Mouse (Mus musculus) liver, embryonic 16.5 days (tissue): ENCODE results near the gene Cym. TPM values are rescaled to one million over a fixed set of nuclear protein-coding genes. Genes with fewer than 3 reads are reported as not detected.

Experiments
- ATAC-seq: fragments of 200-750 bp; cut with Nextera tagmentation; 2 replicates; pipeline ENCODE4 v1.8.0; 2017; ENCODE audit warnings: low read depth, mild to moderate bottlenecking, moderate number of reproducible peaks, moderate library complexity
- H3K27ac ChIP-seq: fragments of 300-500 bp; sonication (generic); 2 replicates; pipeline ENCODE4 v1.5.1; 2014; ENCODE audit warnings: mild to moderate bottlenecking, low read length
- H3K27me3 ChIP-seq: fragments of 300-500 bp; sonication (generic); 2 replicates; pipeline ENCODE4 v1.6.1; 2014; ENCODE audit warnings: low read depth, low read length, mixed read lengths; ENCODE audit not compliant: control insufficient read depth, insufficient read depth
- H3K36me3 ChIP-seq: fragments of 300-500 bp; sonication (generic); 2 replicates; pipeline ENCODE4 v1.6.1; 2014; ENCODE audit warnings: mild to moderate bottlenecking; ENCODE audit not compliant: control insufficient read depth, insufficient read depth
- H3K4me1 ChIP-seq: fragments of 300-500 bp; sonication (generic); 2 replicates; pipeline ENCODE4 v1.6.1; 2014; ENCODE audit warnings: low read depth, low read length, mixed read lengths; ENCODE audit not compliant: control insufficient read depth
- H3K4me2 ChIP-seq: fragments of 300-500 bp; sonication (generic); 2 replicates; pipeline ENCODE4 v1.6.1; 2014; ENCODE audit warnings: low read depth, low read length, mixed read lengths
- H3K4me3 ChIP-seq: fragments of 300-500 bp; sonication (generic); 2 replicates; pipeline ENCODE4 v1.5.1; 2014; ENCODE audit warnings: low read depth, mild to moderate bottlenecking, low read length
- H3K9ac ChIP-seq: fragments of 300-500 bp; sonication (generic); 2 replicates; pipeline ENCODE4 v1.6.1; 2014; ENCODE audit warnings: low read depth, low read length
- H3K9me3 ChIP-seq: fragments of 300-500 bp; sonication (generic); replicated peaks from 2 replicates; pipeline ENCODE4 v1.6.1; 2016; ENCODE audit warnings: low read length; ENCODE audit not compliant: control insufficient read depth
- WGBS: fragments of 180-500 bp; shearing (Covaris S2); extraction: QIAGEN DNeasy Blood & Tissue Kit; methylation state at CpG from one replicate; pipeline ENCODE4 v1.1.7; 2014; ENCODE audit not compliant: insufficient replicate concordance; 5-methylcytosine and 5-hydroxymethylcytosine counted together
- polyA plus RNA-seq: library from polyadenylated mRNA; unstranded; fragments of >200 nt; fragmentation: Nextera tagmentation; extraction: Ambion mirVana; gene quantifications from 2 replicates; pipeline ENCODE4 v1.2.1, GENCODE M21; 2015

The Cym gene
- polyA plus RNA-seq, 1 experiment from 2014 or later = 7.3 TPM

DNA sequence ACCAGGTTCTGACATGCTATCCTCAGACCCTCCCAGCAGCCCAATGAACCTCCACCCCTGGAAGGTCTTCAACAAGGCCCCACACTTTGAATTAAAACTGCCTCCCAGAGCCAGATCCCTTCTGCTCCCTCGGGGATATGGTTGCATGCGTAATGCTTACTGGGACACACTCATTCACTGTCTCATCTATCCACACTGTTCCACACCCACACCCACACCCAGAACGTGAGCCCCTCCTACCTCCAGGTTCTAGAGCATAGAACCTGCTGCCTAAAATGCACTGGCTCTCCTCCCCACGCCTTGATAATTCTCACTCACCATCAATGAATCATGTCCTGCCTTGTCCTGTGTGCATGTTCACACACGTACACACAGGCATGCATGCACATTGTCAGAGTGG is 6.9 kb downstream of the Cym start:
- Histone ChIP-seq H3K4me3 (no peak overlapping the region), H3K36me3 (no peaks in the 10 kb centered on the region), H3K9me3 (no peaks in the 10 kb centered on the region), H3K27me3 (no peaks in the 10 kb centered on the region), H3K4me1 (no peaks in the 10 kb centered on the region), H3K27ac (no peak overlapping the region), H3K4me2 (no peak overlapping the region), H3K9ac (no peak overlapping the region)
- WGBS = 47% methylated on average over 5 of the region's 5 CpGs
- ATAC-seq = no peak

DNA sequence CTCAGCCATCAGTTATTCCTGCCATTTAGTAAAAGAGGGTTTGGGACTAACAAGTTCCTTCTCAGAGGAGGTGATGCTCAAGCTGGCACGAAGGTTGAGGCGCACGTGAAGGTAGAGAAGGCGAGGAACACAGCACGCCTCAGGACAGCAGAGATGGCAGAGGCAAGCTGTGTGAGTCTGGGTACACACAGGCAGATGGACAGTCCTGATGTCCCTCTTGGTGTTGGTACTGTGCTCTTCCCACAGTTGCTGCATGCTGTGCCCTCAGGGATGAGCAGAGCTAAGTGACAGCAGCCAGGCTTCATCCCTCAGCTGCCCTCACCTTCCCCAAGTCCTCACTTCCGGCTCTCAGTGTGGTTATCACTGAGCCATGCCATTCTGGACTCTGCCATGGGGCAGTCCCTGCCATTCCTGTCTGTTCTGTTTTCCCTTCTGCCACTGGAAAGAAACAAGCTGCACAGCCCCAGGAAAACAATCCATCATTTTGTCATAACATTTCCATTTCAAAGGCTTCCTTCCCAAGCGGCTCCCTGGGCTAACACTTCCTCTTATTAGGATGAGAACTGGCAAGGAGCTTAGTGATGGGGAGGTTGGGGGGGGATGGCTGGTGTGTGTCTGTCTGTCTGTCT is 13.8 kb downstream of the Cym start:
- H3K4me1 ChIP-seq = no peaks in the 10 kb centered on the region
- no peak overlapping the region for H3K27ac ChIP-seq
- H3K36me3 ChIP-seq = no peaks in the 10 kb centered on the region
- no peak overlapping the region for H3K9ac ChIP-seq
- no peak overlapping the region for H3K4me2 ChIP-seq
- no peak for ATAC-seq
- no peaks in the 10 kb centered on the region for H3K27me3 ChIP-seq
- 46% methylated on average over 7 of the region's 7 CpGs for WGBS
- no peak overlapping the region for H3K4me3 ChIP-seq
- H3K9me3 ChIP-seq = no peaks in the 10 kb centered on the region

DNA sequence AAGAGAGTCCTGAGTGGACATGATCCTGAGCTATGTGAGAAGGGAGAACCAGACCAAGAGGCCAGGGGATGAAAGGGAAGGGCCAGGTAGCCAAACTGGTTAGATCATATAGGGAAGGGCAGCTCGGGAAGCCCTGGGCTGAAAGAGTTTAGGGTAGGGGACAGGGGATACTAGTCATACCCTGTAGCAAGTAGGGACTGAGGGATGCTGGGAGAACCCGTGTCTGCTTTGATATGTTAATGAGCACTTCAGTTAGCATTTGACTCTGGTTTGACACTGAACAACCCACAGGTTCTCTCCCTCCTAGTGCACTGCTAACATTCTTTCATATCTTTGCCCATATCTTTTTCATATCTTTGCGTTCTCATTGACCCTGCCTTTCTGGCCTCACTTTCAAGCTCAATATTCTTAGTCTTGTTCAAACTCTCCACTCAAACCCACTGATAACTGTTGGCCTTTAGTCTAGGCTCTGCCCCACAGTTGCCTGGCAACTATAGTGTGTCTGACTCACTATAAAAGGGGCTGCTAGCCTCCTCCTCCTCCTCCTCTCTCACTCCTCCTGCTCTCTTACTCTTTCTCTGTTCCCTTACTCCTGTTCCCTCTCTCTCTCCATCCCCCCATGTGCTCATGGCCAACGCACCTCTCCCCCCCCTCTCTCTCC is 14.9 kb downstream of the Cym start:
- Histone ChIP-seq H3K27ac (no peak overlapping the region), H3K9me3 (no peaks in the 10 kb centered on the region), H3K4me3 (no peak overlapping the region), H3K36me3 (no peaks in the 10 kb centered on the region), H3K4me2 (no peak overlapping the region), H3K27me3 (no peaks in the 10 kb centered on the region), H3K4me1 (no peaks in the 10 kb centered on the region), H3K9ac (no peak overlapping the region)
- no peak for ATAC-seq
- WGBS = 47% methylated on average over 4 of the region's 4 CpGs

DNA sequence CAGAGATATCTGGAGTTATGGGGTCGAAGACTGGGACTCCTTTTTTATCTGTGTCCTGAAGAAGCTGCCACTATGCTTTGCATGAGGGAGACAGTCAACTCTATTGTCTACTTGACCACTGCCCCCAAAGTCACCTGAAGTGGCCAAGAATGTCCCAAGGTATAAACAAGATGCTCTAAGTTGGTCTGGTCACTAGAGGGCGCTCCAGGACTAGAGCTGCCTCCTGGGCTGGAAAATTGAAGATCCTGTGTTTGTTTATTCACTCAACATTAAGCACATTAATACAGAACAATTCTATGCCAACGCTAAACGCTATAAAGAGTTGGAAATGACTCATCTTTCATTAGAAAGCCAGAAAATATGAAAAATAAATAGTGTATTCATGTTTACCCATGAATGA is 15.5 kb downstream of the Cym start:
- Histone ChIP-seq H3K4me3 (no peak overlapping the region), H3K27me3 (no peaks in the 10 kb centered on the region), H3K9me3 (no peaks in the 10 kb centered on the region), H3K36me3 (no peaks in the 10 kb centered on the region), H3K4me1 (no peaks in the 10 kb centered on the region), H3K9ac (no peak overlapping the region), H3K4me2 (no peak overlapping the region), H3K27ac (no peak overlapping the region)
- WGBS = 5% methylated on average over 4 of the region's 4 CpGs
- no peak for ATAC-seq

DNA sequence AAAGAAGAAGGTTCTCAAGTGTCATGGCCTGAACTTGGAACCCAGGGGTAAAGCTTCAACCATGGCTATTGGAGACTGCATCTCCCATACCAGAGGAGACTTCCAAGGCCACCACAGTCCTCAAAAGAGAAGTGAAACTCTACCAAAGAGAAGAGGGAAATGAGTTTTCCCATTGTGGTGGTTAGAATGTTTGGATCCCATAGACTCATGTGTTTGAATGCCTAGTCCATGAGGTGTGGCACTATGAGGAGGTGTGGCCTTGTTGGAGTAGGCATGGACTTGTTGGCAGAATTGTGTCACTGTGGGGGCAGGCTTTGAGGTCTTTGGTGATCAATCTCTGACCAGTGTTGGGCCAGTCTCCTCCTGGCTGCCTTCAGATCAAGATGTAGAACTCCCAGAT is 16.4 kb downstream of the Cym start:
- Histone ChIP-seq H3K4me3 (no peak overlapping the region), H3K4me2 (no peak overlapping the region), H3K36me3 (no peaks in the 10 kb centered on the region), H3K4me1 (no peaks in the 10 kb centered on the region), H3K27me3 (no peaks in the 10 kb centered on the region), H3K9ac (no peak overlapping the region), H3K27ac (no peak overlapping the region), H3K9me3 (no peaks in the 10 kb centered on the region)
- no peak for ATAC-seq

DNA sequence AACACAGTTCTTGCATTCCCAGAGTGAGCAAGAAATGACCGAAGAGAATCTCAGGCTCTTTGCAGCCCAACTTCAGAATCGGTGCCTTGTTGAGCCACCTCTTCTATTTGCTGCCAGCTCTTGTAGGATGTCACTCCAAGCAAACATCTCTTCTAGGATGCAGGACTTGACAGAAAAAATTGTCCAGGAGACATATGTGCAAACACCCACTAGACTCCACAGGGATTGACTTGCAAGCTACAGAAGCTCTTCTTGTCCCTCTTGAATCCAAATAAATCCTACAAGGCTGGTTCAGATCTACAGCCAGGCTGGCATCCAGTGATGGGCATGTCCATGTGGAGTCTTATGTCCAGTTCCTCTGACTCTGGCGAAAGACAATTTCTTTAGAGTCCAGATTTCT is 17.1 kb downstream of the Cym start:
- no peak overlapping the region for H3K9ac ChIP-seq
- H3K9me3 ChIP-seq = no peaks in the 10 kb centered on the region
- H3K4me1 ChIP-seq = no peaks in the 10 kb centered on the region
- H3K27me3 ChIP-seq = no peaks in the 10 kb centered on the region
- no peaks in the 10 kb centered on the region for H3K36me3 ChIP-seq
- 67% methylated on average over 3 of the region's 3 CpGs for WGBS
- no peak overlapping the region for H3K4me3 ChIP-seq
- no peak for ATAC-seq
- H3K27ac ChIP-seq = no peak overlapping the region
- H3K4me2 ChIP-seq = no peak overlapping the region

DNA sequence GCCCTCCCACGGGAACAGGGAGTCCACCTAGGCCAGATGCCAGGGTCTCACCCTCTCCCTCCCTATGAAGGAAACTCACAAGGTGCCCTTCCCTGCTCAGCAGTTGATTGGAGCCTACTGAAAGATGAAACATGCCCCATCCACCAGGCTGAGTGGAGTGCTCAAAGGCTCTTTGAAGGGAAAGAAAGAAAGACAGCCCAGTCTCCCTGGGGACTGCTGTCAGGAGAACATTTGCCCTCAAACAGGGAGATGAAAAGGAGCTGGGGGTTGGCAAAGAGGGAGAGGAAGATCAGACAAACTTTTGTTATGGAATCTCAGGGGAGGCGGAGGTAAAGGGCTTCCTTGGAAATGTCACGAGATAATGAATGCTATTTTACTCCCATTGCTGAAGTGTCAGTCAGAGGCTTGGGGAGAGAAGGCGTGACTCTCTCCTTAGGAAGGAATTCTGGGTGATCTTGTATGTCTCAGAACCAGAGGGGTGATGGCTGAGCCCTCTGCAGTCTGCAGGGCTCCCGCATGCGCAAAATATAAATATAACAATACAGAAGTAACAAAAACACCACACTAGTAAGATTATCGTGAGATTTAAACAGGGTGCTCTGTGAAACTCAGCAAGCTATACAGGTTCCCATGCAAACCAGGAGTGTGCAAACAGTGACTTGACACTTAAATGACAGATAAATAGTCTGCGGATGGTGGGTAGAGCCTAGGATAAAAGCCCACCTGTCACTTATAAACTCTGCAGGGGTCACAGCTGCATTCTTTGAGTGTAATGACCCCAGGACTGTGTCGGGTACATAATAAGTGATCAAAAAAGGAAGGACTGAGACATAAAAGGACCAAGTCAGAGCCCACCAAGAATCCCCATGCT is 20.0 kb downstream of the Cym start:
- Histone ChIP-seq H3K36me3 (no peaks in the 10 kb centered on the region), H3K27ac (no peak overlapping the region), H3K27me3 (no peaks in the 10 kb centered on the region), H3K4me2 (no peak overlapping the region), H3K4me1 (no peaks in the 10 kb centered on the region), H3K9ac (no peak overlapping the region), H3K9me3 (no peaks in the 10 kb centered on the region), H3K4me3 (no peak overlapping the region)
- 40% methylated on average over 9 of the region's 9 CpGs for WGBS
- ATAC-seq = no peak

DNA sequence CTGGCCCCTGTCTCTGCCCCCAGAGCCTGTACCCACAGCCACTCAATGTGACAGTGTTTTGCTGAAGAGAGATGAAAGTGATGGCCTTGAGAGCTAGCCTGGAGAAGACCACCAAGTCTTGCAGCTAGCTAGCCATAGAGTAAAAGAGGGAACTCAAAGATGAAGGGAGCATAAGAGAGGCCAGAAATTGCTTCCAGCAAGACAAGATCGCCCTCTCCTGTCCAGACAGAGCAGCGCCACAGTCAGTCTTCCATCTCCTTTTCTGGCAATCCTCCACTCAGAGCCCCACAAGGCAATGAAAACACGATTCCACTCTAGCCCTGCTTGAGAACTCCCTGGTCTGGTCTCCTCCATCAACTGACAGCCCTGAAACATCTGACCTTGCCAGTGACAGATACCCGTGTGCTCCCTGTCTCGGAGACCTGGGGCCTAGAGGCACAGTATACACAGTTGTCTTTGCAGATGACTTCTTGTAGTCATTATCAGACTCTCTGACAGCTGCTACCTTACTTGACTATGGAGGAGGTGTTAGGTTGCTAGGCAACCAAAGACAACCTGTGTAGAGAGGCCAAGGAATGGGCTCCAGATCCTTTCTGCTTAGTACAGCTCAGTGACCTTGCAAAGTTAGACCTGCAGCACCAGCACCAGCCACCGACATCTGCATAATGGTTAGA is 33.2 kb downstream of the Cym start:
- Histone ChIP-seq H3K4me1 (no peaks in the 10 kb centered on the region), H3K27ac (no peak overlapping the region), H3K36me3 (no peaks in the 10 kb centered on the region), H3K4me3 (no peak overlapping the region), H3K9ac (no peak overlapping the region), H3K4me2 (no peak overlapping the region), H3K27me3 (no peaks in the 10 kb centered on the region), H3K9me3 (no peaks in the 10 kb centered on the region)
- ATAC-seq = no peak
- 33% methylated on average over 6 of the region's 6 CpGs for WGBS

DNA sequence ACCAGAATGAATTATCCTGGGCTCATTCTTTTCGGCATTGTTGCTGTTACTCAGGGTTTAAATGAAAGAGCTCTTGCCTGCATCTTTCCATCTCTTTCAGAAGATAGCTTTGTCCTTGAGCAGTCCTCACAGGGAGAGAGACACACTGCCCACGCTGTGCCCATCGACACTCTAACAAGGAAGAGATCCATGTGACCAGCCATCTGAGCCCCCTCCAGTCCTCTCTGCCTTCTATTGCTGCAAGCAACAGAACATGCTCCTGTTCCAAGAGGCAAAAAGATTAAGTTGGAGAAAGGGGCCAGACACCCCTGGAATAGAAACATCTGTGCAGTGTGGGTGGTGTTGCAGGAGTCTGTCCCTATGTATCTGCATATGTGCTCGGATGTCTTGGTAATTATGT is 34.5 kb downstream of the Cym start:
- Histone ChIP-seq H3K36me3 (no peaks in the 10 kb centered on the region), H3K9ac (no peak overlapping the region), H3K27me3 (no peaks in the 10 kb centered on the region), H3K27ac (no peak overlapping the region), H3K9me3 (no peaks in the 10 kb centered on the region), H3K4me1 (no peaks in the 10 kb centered on the region), H3K4me3 (no peak overlapping the region), H3K4me2 (no peak overlapping the region)
- ATAC-seq = no peak
- 56% methylated on average over 4 of the region's 4 CpGs for WGBS
